Mouse (Mus musculus) stomach, postnatal 0 days (tissue): ENCODE measurements around the gene Aldh2.

Experiments
- CTCF ChIP-seq: IDR thresholded peaks from 2 replicates; pipeline ENCODE4 v1.5.1; 2016; ENCODE audit warnings: antibody characterized with exemption, low read depth, mild to moderate bottlenecking, moderate library complexity
- EP300 ChIP-seq: optimal IDR thresholded peaks from 2 replicates; pipeline ENCODE3; 2016; ENCODE audit warnings: antibody characterized with exemption

DNA sequence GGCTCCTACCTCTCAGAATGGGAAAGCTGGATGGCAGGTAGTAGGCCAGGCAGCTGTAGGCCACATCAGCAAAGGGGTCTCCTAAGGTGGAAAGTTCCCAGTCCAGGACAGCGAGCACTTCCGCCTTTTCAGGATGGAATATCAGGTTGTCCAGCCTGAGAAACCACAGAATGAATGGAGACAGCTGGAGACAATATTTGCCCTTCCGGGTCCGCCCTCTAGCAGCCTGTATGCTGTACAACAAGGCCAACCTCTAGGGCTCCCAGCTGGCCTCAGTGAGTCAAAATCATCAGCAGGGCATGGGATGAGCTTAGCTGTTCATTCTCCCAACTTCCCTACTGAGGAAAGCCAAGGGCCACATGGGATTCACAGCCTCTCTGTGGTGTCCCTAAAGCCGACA lies 41.0 kb upstream of the Aldh2 start:
- TF ChIP-seq CTCF (no peak), EP300 (no peak)
